Mouse (Mus musculus) fat pad, adult 2 months (tissue): ENCODE results near the gene Gm42674.

Experiments used
- DNase-seq: peaks from one replicate; pipeline ENCODE4 v3.0.0-alpha.2; 2011; ENCODE audit warnings: low read depth, low spot score; ENCODE audit errors: extremely low read depth

The Gm42674 gene

DNA sequence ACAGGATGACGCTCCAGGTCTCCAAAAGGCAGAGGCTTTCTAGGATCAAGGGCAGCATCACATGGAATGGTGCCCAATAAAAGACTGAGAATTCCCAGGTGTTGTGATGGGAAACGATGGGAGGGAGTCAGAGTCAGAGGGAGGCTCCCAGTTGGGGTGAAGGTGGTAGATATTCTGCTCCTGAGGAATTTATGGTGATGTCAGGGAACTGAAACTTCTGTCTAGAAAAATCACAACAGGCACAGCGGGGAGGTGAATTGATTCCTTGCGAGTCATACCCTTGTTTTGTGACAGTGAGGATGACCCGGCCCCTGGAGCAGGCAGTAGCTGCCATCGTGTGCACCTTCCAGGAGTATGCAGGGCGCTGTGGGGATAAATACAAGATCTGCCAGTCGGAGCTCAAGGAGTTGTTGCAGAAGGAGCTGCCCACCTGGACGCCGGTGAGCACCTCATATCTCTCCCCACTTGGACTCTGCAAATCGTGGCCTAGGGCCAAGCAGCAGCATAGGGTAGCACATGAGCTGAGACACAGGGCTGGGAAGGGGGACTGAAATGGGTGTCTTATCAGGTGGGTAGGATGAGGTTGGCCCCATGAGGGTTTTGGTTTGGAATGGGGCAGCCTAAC is at the start of gene Gm42674:
Gene Gm42674, plus strand, starts transcription at position 419 of the 625 bp plus-strand sequence.
- no peak for DNase-seq

DNA sequence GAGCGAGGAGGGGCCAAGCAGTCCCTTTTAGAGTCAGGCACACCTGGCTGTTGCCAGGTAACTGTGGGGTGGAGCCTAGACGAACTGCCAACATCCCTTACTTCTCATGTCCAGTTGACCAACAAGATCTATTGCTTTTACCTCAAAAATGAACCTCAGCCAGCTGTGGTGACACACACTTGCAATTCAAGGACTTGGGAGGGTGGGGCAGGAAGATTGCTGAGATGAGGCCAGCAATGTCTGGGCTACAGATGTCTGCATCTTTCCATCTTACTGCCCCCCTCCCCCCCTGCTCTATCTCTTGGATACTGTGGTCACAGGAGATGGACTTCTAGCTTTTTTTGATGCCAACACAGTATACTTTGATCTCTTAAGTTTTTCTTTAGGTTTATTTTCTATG is 49.5 kb upstream of the Gm42674 start:
- DNase-seq, result no peak

DNA sequence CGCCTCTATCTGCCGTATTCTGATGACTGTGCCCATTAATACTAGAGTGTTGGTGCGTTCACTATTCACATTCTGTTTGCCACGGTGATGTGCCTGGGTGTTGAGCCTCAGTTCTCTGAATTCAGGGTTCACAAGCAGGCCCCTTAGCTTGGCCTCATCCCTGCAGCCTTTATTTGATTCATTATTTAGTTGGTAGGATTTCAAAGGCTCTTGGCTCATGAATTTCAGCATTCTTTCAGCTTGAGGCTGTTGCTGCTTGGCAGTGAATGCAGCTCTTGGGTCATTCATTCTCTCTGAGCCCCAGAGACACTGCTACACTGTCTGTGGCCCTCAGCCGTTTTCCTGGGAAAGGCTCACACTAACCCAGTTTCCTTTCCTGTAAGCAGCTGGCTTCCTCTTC is 45.8 kb upstream of the Gm42674 start:
- no peak for DNase-seq

- no peak for DNase-seq
Observed at GRCm38 (mm10) chr3:90560008-90560628, 41.6 kb upstream of the Gm42674 start, which contains the start of gene S100a3. TSS of gene S100a3 (plus strand) at chr3:90560578.

GRCm38 (mm10) chr3:90574691-90575090 is 27.0 kb upstream of the Gm42674 start:
- no peak for DNase-seq

GRCm38 (mm10) chr3:90575320-90575719 is 26.4 kb upstream of the Gm42674 start:
- no peak for DNase-seq

- DNase-seq, result no peak
Observed at GRCm38 (mm10) chr3:90576351-90577001, 25.2 kb upstream of the Gm42674 start.

GRCm38 (mm10) chr3:90579433-90579832 is 22.3 kb upstream of the Gm42674 start:
- DNase-seq, result no peak

DNA sequence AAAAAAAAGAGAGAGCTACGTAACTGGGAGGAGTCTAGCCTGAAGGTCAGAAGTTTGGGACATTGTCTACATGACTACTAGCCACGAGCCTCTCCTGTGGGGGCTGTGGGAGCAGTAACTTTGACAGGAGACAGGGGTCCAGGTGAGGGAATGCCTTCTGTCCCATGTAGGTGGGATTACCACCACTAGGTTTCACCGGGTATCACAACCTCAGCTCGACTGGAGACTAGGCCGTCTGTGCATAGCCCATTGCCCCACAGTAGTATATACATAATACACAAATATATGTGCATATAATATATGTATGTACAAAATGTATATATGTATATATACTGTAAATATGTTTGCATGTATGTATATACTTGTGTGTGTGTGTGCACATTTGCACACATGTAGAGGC is 20.6 kb upstream of the Gm42674 start:
- DNase-seq, result no peak

- no peak for DNase-seq
Observed at GRCm38 (mm10) chr3:90582156-90582555, 19.5 kb upstream of the Gm42674 start.

GRCm38 (mm10) chr3:90582556-90582955 is 19.1 kb upstream of the Gm42674 start:
- no peak for DNase-seq

DNA sequence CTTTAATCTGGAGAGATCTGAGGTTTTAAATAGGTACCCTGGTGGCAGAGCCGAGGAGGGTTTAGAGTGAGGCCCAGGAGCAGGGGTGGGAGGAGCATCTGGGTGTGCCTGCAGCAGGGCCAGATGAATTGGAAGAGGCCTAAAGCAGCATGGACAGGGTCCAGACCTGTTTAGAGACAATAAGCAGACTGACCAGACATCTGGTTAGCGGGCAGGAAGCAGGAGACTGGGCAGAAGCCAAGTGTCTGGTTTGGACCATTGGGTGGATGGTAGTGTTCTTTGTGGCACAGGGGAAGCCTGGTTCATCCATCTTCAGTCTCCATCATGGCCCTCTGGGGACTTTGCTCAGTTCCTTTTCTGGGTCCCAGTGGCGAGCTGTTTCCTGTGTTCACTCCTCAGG is 17.8 kb upstream of the Gm42674 start:
- no peak for DNase-seq

- no peak for DNase-seq
Observed at GRCm38 (mm10) chr3:90585595-90585994, 16.1 kb upstream of the Gm42674 start.

GRCm38 (mm10) chr3:90586016-90586643 is 15.6 kb upstream of the Gm42674 start:
- no peak for DNase-seq

DNA sequence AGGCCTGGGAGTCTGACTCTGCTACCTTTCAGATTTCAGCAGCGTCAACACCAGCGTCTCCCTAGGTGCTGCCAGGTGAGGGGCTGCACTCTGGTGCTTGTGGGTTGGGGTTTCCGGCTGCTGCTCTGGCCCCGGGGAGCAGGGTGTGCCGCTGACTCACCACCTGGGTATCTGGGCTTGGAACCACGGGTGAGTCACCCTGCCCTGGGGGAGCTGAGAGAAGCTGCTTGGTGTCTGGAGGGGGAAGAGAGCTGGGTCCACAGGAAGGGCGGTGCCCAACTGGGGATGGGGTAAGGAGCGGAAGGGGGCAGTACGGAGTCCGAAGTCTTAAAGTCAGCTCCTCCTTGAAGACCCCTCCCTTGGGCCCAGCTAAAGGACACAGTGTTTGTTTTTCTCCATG is 14.8 kb upstream of the Gm42674 start:
- no peak for DNase-seq

GRCm38 (mm10) chr3:90587361-90588101 is 14.2 kb upstream of the Gm42674 start:
- no peak for DNase-seq

- no peak for DNase-seq
Observed at GRCm38 (mm10) chr3:90589390-90589789, 12.3 kb upstream of the Gm42674 start.

- no peak for DNase-seq
Observed at GRCm38 (mm10) chr3:90589947-90590346, 11.8 kb upstream of the Gm42674 start, which contains the start of gene S100a2. TSS of gene S100a2 (plus strand) at chr3:90590247.

DNA sequence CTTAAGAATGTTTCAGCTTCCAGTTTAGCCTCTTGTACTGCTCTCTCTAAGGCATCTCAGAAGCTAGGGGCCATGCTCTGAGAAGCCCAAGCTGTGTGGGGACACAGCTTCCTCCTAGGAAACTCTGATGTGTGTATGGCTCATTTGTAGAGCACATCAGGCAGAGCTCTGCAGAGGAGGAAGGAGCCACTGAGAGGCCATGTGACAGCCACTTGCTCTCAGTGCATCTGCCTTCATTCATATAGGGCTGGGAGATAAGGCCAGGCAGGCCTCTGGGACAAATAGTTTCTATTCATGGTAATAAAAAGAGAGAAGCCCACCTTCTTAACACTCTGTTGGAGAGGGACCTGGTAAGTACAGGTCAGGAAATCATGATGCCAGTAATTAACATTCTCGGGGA is 7.2 kb upstream of the Gm42674 start:
- DNase-seq, result no peak

DNA sequence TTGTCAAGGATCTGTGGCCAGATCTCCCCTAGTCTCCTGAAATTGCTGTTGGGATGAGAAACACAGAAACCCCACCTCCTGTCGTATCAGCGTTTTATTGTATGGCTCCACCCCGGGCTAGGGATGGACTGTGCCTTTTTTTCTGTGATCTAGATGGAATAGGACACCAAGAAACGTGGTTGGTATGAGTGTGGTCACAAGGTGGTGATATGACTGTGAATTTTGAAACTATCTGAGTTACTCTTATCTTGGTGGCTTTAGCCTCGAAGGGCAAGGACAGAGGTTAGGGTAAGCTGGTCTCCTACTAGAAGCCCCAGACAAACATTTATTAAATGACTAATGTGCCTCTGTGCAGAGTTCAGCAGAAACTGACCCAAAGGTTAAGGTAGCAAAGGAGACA is 6.1 kb upstream of the Gm42674 start:
- no peak for DNase-seq

DNA sequence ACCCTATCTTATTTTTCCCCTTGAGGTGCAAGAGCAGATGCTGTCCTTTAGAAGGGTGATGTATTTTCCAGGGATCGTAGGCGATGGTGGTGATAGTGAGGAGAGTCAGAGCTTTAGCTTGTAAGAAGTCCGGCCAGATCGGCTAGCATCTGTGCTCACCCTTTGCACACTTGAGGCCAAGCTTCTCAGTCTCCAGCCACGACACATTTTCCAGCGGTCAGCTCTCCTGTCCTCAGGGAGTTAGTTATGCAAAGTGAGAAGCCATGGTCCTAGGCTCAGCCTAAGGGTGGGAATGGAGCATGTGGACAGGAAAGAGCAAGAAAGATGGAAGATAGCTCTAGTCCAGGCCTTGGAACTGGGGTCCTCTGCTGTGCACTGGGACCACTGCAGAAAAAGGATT is 4.9 kb upstream of the Gm42674 start:
- no peak for DNase-seq
